In genomic region chr11:22830179-22830611, GRCm38 (mm10) we compare ENCODE assay signal across 11 mouse cellular contexts. TPM values are rescaled to one million over a fixed set of nuclear protein-coding genes. Genes with fewer than 3 reads are reported as not detected.
DNase-seq lines count a peak whose midpoint lies in the region; ATAC-seq and TF ChIP-seq lines count a peak whose summit lies in the region.
"Had no signal": no experiment of that assay in that cellular context is flagged by ENCODE, and none has a peak within 500 bp of the region (broad histone marks: within the 10 kb centered on the region; RNA-seq: fewer than 3 reads in every experiment).

No protein-coding gene starts in this region.

- WGBS in heart, embryonic 12.5 days, result 41% methylated on average over 5 of the region's 5 CpGs
- 58% methylated on average over 5 of the region's 5 CpGs for WGBS in midbrain, embryonic 11.5 days
- WGBS in midbrain, postnatal 0 days, result 47% methylated on average over 5 of the region's 5 CpGs
- WGBS in stomach, embryonic 16.5 days, result 37% methylated on average over 5 of the region's 5 CpGs

- no peak for TF ChIP-seq CTCF in midbrain, postnatal 0 days (IDR thresholded peaks at IDR 0.05)

- no peaks in the 10 kb centered on the region for H3K27me3 ChIP-seq in heart, embryonic 12.5 days (replicated peaks)
- no peaks in the 10 kb centered on the region for H3K27me3 ChIP-seq in midbrain, embryonic 11.5 days (ENCODE audit: control insufficient read depth, insufficient read depth, low read length)
- H3K27me3 ChIP-seq in midbrain, postnatal 0 days (ENCODE audit: insufficient read depth, low read length), result no peaks in the 10 kb centered on the region
- no peaks in the 10 kb centered on the region for H3K27me3 ChIP-seq in stomach, embryonic 16.5 days (ENCODE audit: control insufficient read depth, insufficient read depth, low read length)
- H3K27me3 ChIP-seq: kidney, embryonic 15.5 days had no signal

- H3K36me3 ChIP-seq in heart, embryonic 12.5 days, result peaks cover 3% of the 10 kb centered on the region; the same call in 1 of the 2 replicates
- no peaks in the 10 kb centered on the region for H3K36me3 ChIP-seq in midbrain, embryonic 11.5 days (ENCODE audit: control insufficient read depth, insufficient read depth, low read length)
- H3K36me3 ChIP-seq in midbrain, postnatal 0 days (ENCODE audit: insufficient read depth, low read length), result no peaks in the 10 kb centered on the region
- no peaks in the 10 kb centered on the region for H3K36me3 ChIP-seq in stomach, embryonic 16.5 days (ENCODE audit: control insufficient read depth, insufficient read depth, low read length)
- H3K36me3 ChIP-seq: kidney, embryonic 15.5 days had no signal

- H3K9ac ChIP-seq in heart, embryonic 12.5 days, result no peak overlapping the region
- no peak overlapping the region for H3K9ac ChIP-seq in midbrain, embryonic 11.5 days (ENCODE audit: low read length)
- no peak overlapping the region for H3K9ac ChIP-seq in midbrain, postnatal 0 days (replicated peaks; ENCODE audit: low read length, poor library complexity, severe bottlenecking)
- H3K9ac ChIP-seq in stomach, embryonic 16.5 days (ENCODE audit: low read length), result 0 out of 2 replicates have a peak overlapping the region, but pooled peaks have one; percentile 36
- H3K9ac ChIP-seq: kidney, embryonic 15.5 days; liver, postnatal 0 days had no signal

- no peak for DNase-seq in heart, postnatal 4 days
- peak; percentile 66 for DNase-seq in midbrain, embryonic 11.5 days (ENCODE audit: low spot score, missing footprints)
- no peak for DNase-seq in midbrain, postnatal 0 days (ENCODE audit: low spot score)
- peak; percentile 98 for DNase-seq in R1 (ENCODE audit: low read depth, low spot score)
- no peak for DNase-seq in right cerebral cortex, adult 18-20 months
- DNase-seq: cerebellum, postnatal 10 days; gastrocnemius, postnatal 10 days; liver, postnatal 0 days had no signal

- H3K4me1 ChIP-seq in heart, embryonic 12.5 days (replicated peaks), result peaks cover 19% of the 10 kb centered on the region
- no peaks in the 10 kb centered on the region; the same call in 1 of the 2 replicates for H3K4me1 ChIP-seq in midbrain, embryonic 11.5 days (ENCODE audit: control insufficient read depth, insufficient read depth, low read length)
- no peaks in the 10 kb centered on the region for H3K4me1 ChIP-seq in midbrain, postnatal 0 days (ENCODE audit: insufficient read depth, low read length)
- H3K4me1 ChIP-seq in stomach, embryonic 16.5 days (ENCODE audit: control insufficient read depth, insufficient read depth, low read length), result peaks cover 12% of the 10 kb centered on the region

- H3K4me2 ChIP-seq in heart, embryonic 12.5 days, result no peak overlapping the region
- H3K4me2 ChIP-seq in midbrain, embryonic 11.5 days, result no peak overlapping the region
- no peak overlapping the region for H3K4me2 ChIP-seq in midbrain, postnatal 0 days (ENCODE audit: low read depth, low read length, poor library complexity, severe bottlenecking)
- no peak overlapping the region for H3K4me2 ChIP-seq in stomach, embryonic 16.5 days (ENCODE audit: low read depth, low read length)
- H3K4me2 ChIP-seq: kidney, embryonic 15.5 days had no signal

- H3K9me3 ChIP-seq in heart, embryonic 12.5 days (replicated peaks), result no peaks in the 10 kb centered on the region; the same call in 1 of the 2 replicates
- no peaks in the 10 kb centered on the region for H3K9me3 ChIP-seq in midbrain, embryonic 11.5 days (ENCODE audit: control insufficient read depth, low read length)
- H3K9me3 ChIP-seq in midbrain, postnatal 0 days (ENCODE audit: low read length), result no peaks in the 10 kb centered on the region
- H3K9me3 ChIP-seq in stomach, embryonic 16.5 days (replicated peaks; ENCODE audit: control insufficient read depth, low read length), result no peaks in the 10 kb centered on the region
- H3K9me3 ChIP-seq: kidney, embryonic 15.5 days had no signal

- H3K27ac ChIP-seq in heart, embryonic 12.5 days (ENCODE audit: poor library complexity, severe bottlenecking), result 0 out of 2 replicates have a peak overlapping the region, but pooled peaks have one; percentile 10
- H3K27ac ChIP-seq in midbrain, embryonic 11.5 days (ENCODE audit: low read depth, low read length), result no peak overlapping the region
- no peak overlapping the region for H3K27ac ChIP-seq in midbrain, postnatal 0 days (ENCODE audit: low read depth, low read length)
- peak overlapping the region; percentile 68 for H3K27ac ChIP-seq in stomach, embryonic 16.5 days (ENCODE audit: low read length)
- H3K27ac ChIP-seq: kidney, embryonic 15.5 days had no signal

- no peak overlapping the region for H3K4me3 ChIP-seq in heart, embryonic 12.5 days
- H3K4me3 ChIP-seq in midbrain, embryonic 11.5 days (ENCODE audit: low read depth, low read length), result no peak overlapping the region
- no peak overlapping the region for H3K4me3 ChIP-seq in midbrain, postnatal 0 days (ENCODE audit: low read depth, low read length)
- no peak overlapping the region for H3K4me3 ChIP-seq in stomach, embryonic 16.5 days (replicated peaks; ENCODE audit: low read length)
- H3K4me3 ChIP-seq: kidney, embryonic 15.5 days had no signal

- ATAC-seq in heart, embryonic 12.5 days (ENCODE audit: insufficient number of reproducible peaks, low FRiP score), result no peak
- no peak for ATAC-seq in midbrain, embryonic 11.5 days (ENCODE audit: low FRiP score)
- ATAC-seq in midbrain, postnatal 0 days (ENCODE audit: low FRiP score), result no peak
- peak; percentile 63; the same call in 1 of the 2 replicates for ATAC-seq in stomach, embryonic 16.5 days (ENCODE audit: insufficient read depth, low FRiP score)
- ATAC-seq: liver, postnatal 0 days had no signal

RNA-seq across cellular contexts. Expression of gene B3gnt2, which starts 30.6 kb away (rescaled TPM):
- polyA plus RNA-seq in heart, embryonic 12.5 days (2016; fragmentation: Nextera tagmentation; extraction: Ambion mirVana), result 3.3 and 5.3 TPM in 2 replicates
- total RNA-seq in heart, postnatal 4 days (2021), result 1 to 10 TPM; 7.4 to 8.1 TPM
- 1.8 and 1.9 TPM in 2 replicates for polyA plus RNA-seq in midbrain, embryonic 11.5 days (2014; fragmentation: Nextera tagmentation; extraction: Ambion mirVana)
- 2.5 and 6.2 TPM in 2 replicates for total RNA-seq in midbrain, postnatal 0 days (2014; rRNA removed)
- polyA plus RNA-seq in midbrain, postnatal 0 days (2015; fragmentation: Nextera tagmentation; extraction: Ambion mirVana), result 2.0 and 2.6 TPM in 2 replicates
- polyA plus RNA-seq in stomach, embryonic 16.5 days (2015; fragmentation: Nextera tagmentation; extraction: Ambion mirVana), result 12.7 and 12.9 TPM in 2 replicates

Comparison
In these comparisons a context has a peak if more than half of its experiments do, and no peak if none do; other contexts are left out.
1. DNase-seq: peak in midbrain, embryonic 11.5 days (single experiment) and R1 (single experiment); none in heart, postnatal 4 days (single experiment), midbrain, postnatal 0 days (single experiment) and right cerebral cortex, adult 18-20 months (single experiment).
2. H3K27ac ChIP-seq: peak in heart, embryonic 12.5 days (single experiment) and stomach, embryonic 16.5 days (single experiment); none in midbrain, embryonic 11.5 days (single experiment) and midbrain, postnatal 0 days (single experiment).